Mouse (Mus musculus) embryo, embryonic 11 days (tissue): Measurements from ENCODE around the gene Serpinc1.
"Not testable (repeated sequence)": the region's sequence is repeated elsewhere in the genome, so short reads cannot be mapped to it uniquely, and the experiment has no call there.

ENCODE experiments used
- DNase-seq: peaks from one replicate; pipeline ENCODE4 v3.0.0-alpha.2; 2015

Gene Serpinc1

GRCm38 (mm10) chr1:161025410-161026210 lies 47.2 kb downstream of the Serpinc1 start:
- DNase-seq: no peak

DNA sequence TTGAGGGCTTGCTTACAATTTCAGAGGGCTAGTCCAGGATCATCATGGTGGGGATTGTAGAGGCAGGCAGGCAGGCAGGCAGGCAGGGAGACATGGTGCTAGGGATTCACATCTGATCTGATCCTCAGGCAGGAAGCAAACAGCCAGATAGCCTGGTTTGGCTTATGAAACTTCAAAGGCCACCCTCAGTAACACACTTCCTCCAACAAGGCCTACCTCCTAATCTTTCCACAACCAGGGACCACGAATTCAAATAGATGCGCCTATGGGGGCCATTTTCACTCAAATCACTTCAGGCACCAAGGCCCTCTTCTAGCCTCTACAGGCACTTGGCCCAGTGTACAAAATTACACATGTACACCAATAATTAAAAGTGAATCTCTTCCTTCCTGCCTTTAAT lies 48.8 kb downstream of the Serpinc1 start:
- no peak for DNase-seq

- DNase-seq: not testable (repeated sequence)
These were observed 50.0 kb downstream of the Serpinc1 start for GRCm38 (mm10) chr1:161028427-161028826.

- no peak for DNase-seq
These were observed 51.7 kb downstream of the Serpinc1 start for GRCm38 (mm10) chr1:161030058-161030457.

GRCm38 (mm10) chr1:161031881-161032280 lies 53.5 kb downstream of the Serpinc1 start:
- no peak for DNase-seq

DNA sequence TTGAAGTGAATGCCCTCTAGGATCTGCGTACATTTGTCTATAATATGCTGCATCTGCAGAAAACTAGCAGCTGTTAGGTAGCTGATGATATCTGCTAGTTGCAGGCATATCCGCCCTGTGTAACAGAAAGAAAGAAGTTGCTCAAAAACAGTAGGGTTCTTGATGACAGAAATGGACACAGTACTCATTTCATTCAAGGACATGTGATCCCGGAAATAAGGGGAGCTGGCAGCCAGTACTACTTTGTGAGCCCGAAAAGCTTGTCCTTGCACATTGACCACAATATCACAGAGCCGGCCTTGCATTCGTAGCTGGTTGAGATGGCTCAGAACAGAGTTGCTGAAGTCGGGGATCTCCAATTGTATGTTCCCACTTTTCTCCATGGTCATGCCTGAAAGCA lies 54.0 kb downstream of the Serpinc1 start:
- no peak for DNase-seq

DNA sequence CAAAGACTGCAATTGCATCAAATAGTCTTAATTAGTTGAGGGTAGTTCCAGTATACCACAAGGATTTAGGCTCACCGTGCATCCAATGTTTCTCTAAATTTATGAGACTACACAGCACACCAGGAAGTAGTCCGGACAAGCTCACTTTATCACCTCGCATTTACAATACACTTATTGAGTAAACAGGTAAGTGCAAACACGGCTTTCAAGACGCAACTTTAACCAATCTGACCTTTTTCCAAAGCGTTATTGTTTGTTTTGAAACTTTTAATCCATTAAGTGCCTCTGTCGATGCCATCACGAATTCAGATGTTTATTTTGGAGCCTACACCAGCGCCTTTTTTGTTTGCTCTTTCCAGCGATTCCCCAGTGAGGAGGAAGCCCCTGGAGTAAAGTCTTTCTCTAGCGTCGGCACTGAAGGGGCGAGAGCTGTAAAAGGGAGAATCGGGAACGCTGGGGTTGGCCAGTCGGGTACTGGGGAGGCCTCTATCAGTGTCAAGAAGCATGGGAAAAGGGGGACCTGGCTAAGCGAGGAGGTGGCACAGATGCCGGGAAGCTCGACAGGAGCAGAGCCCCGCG lies 55.6 kb downstream of the Serpinc1 start:
- no peak for DNase-seq

- DNase-seq: peak; percentile 100
These were observed 56.3 kb downstream of the Serpinc1 start, which contains the start of gene Zbtb37 for GRCm38 (mm10) chr1:161034435-161035280. Gene Zbtb37 (minus strand): TSS chr1:161034849.

DNA sequence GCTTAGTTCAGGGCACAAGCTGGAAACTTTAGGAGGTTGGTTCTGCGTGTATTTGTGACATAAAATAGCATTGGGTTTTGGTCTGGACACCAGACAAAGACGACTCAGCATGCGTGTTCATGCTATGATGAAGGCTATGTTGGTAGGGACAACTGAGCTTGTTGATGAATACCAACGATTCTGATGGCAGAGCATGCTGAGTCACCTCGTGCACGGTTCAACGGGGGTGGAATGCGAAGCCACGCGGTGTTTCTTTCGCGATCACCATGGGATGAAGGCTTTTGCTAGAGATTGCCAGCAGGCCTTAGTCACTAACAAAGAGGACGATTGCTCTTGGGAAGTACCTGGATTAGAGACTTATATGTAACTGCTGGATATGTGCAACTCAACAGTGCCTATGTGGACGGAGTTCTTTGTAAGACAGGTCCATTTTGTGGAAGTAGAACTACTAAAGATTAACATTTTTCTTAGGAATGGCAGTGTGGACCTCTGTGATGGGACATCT lies 56.9 kb downstream of the Serpinc1 start:
- peak; percentile 50 for DNase-seq

- DNase-seq: peak; percentile 48
These were observed 57.5 kb downstream of the Serpinc1 start for GRCm38 (mm10) chr1:161035786-161036404.

- DNase-seq: peak; percentile 26
These were observed 58.0 kb downstream of the Serpinc1 start for GRCm38 (mm10) chr1:161036411-161036841.

GRCm38 (mm10) chr1:161037026-161037425 lies 58.6 kb downstream of the Serpinc1 start:
- peak; percentile 20 for DNase-seq

GRCm38 (mm10) chr1:161037599-161037998 lies 59.2 kb downstream of the Serpinc1 start:
- DNase-seq: no peak

GRCm38 (mm10) chr1:161038004-161038403 lies 59.6 kb downstream of the Serpinc1 start:
- no peak for DNase-seq

GRCm38 (mm10) chr1:161038968-161039721 lies 60.8 kb downstream of the Serpinc1 start:
- DNase-seq: peak; percentile 49

GRCm38 (mm10) chr1:161039741-161040425 lies 61.5 kb downstream of the Serpinc1 start:
- DNase-seq: peak; percentile 66

DNA sequence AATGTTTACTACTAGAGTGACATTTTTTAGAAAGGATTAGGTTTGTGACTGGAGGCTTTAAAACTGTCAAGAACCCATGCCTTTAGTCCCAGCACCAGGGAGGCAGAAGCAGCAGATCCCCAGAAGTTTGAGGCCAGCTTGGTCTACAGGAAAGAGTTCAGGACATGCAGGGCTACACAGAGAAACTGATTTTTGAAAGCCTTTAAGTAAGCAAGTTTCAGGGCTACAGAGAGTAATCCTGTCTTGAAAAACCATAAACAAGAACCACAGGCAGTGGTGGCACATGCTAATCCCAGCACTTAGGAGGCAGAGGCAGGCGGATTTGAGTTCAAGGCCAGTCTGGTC lies 62.0 kb downstream of the Serpinc1 start:
- DNase-seq: no peak

DNA sequence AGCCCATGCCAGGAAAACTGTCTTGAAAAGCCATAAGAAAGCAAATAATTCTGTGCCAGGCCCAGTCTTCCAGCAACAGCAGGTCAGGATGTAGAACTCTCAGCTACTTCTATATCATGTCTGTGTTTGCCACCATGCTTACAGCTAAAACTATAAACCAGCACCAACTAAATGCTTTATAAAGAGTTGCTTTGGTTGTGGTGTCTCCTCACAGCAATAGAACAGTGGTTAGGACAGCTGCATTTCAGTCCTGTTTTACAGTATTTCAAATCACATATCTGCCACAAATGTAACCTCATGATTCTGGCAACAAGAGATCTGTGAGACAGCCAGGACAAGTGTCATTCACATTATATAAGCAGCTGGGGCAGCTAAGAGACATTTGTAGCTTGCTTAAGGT lies 62.5 kb downstream of the Serpinc1 start:
- no peak for DNase-seq

DNA sequence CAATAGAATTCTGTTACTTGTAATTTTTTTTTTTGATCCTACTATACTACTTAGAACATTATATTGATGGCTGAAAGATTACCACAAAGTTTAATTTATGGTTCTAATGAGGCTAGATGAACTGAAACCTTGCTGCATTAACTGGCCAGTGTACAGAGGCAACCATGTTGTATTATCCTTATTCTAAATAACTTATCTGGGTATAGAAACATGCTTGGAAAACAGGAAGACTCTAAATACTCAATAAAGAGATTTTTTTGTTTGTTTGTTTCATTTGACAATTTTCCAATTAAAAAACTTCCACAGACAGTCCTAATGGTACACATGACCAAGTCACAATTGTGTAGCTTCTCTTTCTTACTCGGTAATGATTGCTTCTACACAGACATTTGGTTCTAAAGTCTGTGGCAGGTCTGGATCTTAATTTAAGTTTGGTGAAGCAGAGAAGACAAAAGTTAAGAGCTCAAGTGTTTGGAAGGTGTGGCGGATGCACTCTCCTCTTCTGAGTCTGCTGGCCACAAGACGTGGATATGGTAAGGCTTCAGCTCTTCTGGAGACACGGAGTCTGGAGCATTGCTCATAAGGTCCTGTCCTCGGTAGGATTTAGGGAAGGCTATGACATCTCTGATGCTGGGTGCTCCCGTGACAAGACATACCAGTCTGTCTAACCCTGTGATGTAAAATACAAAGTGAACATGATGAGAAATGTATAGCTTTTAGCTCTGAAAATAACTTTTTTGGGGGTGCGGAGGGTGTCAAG lies 63.1 kb downstream of the Serpinc1 start:
- no peak for DNase-seq

DNA sequence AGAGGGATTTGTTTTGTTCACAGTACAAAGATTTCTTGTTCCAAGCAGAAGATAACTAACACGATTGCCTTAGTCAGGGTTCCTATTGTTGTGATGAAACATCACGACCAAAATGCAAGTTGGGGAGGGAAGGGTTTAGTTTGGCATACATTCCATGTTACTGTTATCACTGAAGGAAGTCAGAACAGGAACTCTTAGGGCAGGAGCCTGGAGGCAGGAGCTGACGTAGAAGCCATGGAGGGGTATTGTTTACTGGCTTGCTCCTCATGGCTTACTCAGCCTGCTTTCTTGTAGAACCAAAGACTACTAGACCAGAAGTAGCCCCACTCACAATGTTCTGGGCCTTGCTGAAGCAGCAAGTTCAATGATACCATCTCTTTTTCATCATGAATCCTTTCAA lies 68.6 kb downstream of the Serpinc1 start:
- no peak for DNase-seq
